Mouse (Mus musculus) limb, embryonic 12.5 days (tissue): ENCODE results near the gene Appbp2. TPM values are rescaled to one million over a fixed set of nuclear protein-coding genes. Genes with fewer than 3 reads are reported as not detected.

Experiments
- ATAC-seq: fragments of 200-750 bp; cut with Nextera tagmentation; 2 replicates; pipeline ENCODE4 v1.8.0; 2017; ENCODE audit warnings: low read depth, moderate TSS enrichment; ENCODE audit not compliant: insufficient number of reproducible peaks, insufficient read depth, low FRiP score, low TSS enrichment
- H3K27ac ChIP-seq: fragments of 300-500 bp; sonication (generic); 2 replicates; pipeline ENCODE4 v1.5.1; 2016; ENCODE audit warnings: mild to moderate bottlenecking, moderate library complexity
- H3K27me3 ChIP-seq: fragments of 300-500 bp; sonication (generic); 2 replicates; pipeline ENCODE4 v1.6.1; 2016; ENCODE audit warnings: mild to moderate bottlenecking, moderate library complexity
- H3K36me3 ChIP-seq: fragments of 300-500 bp; sonication (generic); 2 replicates; pipeline ENCODE4 v1.6.1; 2016; ENCODE audit warnings: mild to moderate bottlenecking, moderate library complexity
- H3K4me1 ChIP-seq: fragments of 300-500 bp; sonication (generic); replicated peaks from 2 replicates; pipeline ENCODE4 v1.6.1; 2016
- H3K4me2 ChIP-seq: fragments of 300-500 bp; sonication (generic); 2 replicates; pipeline ENCODE4 v1.6.1; 2016; ENCODE audit warnings: mild to moderate bottlenecking, moderate library complexity
- H3K4me3 ChIP-seq: fragments of 300-500 bp; sonication (generic); replicated peaks from 2 replicates; pipeline ENCODE4 v1.5.1; 2016; ENCODE audit warnings: mild to moderate bottlenecking
- H3K9ac ChIP-seq: fragments of 300-500 bp; sonication (generic); replicated peaks from 2 replicates; pipeline ENCODE4 v1.6.1; 2016; ENCODE audit warnings: mild to moderate bottlenecking, moderate library complexity
- H3K9me3 ChIP-seq: fragments of 300-500 bp; sonication (generic); 2 replicates; pipeline ENCODE4 v1.6.1; 2016; ENCODE audit warnings: mild to moderate bottlenecking, moderate library complexity
- WGBS: fragments of 180-500 bp; shearing (Covaris S2); methylation state at CpG from one replicate; pipeline ENCODE4 v1.1.7; 2016; 5-methylcytosine and 5-hydroxymethylcytosine counted together
- polyA plus RNA-seq: library from polyadenylated mRNA; unstranded; fragments of >200 nt; fragmentation: Nextera tagmentation; extraction: Ambion mirVana; gene quantifications from 2 replicates; pipeline ENCODE4 v1.2.1, GENCODE M21; 2016

Gene Appbp2
- polyA plus RNA-seq, 1 experiment from 2014 or later = 44.6 TPM

DNA sequence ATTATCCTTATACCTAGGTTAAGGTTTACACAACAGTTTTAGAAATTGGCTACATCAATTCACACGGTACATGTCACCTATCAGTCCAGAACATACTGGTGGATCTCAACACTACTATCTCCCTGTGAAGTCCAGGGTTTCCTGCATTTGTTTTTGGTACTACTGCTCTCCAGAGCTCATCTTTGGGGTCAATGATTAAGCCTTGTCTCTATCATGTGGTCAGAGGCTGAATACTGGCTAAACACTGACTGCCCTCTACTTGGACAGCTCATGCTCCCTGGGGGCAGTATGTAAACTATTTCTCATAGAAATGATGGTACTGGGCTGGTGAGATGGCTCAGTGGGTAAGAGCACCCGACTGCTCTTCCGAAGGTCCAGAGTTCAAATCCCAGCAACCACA is 11.7 kb downstream of the Appbp2 start:
- no peaks in the 10 kb centered on the region for H3K4me1 ChIP-seq
- H3K9me3 ChIP-seq = 0 out of 2 replicates have a peak, but pooled peaks cover 3% of the 10 kb centered on the region
- no peaks in the 10 kb centered on the region for H3K27me3 ChIP-seq
- peaks cover 38% of the 10 kb centered on the region for H3K36me3 ChIP-seq
- H3K4me3 ChIP-seq = no peak overlapping the region
- WGBS = 98% methylated on average over 3 of the region's 3 CpGs
- no peak for ATAC-seq
- no peak overlapping the region for H3K27ac ChIP-seq
- H3K4me2 ChIP-seq = no peak overlapping the region
- no peak overlapping the region for H3K9ac ChIP-seq

DNA sequence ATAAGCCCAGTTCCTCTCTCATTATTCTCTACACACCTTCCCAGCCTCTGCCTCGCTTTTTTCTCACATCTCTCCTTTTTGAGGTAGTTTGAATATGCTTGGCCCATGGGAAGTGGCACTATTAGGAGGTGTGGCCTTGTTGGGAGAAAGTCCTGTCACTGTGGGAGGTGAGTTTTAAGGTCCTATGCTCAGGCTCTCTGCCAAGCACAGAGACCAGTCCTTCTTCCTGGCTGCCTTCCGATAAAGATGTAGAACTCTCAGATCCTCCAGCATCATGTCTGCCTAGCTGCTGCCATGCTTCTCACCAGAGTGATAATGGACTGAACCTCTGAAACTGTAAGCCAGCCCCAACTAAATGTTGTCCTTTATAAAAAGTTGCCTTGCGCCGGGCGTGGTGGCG is 12.4 kb downstream of the Appbp2 start:
- Histone ChIP-seq H3K9ac (no peak overlapping the region), H3K4me1 (no peaks in the 10 kb centered on the region), H3K27ac (no peak overlapping the region), H3K9me3 (0 out of 2 replicates have a peak, but pooled peaks cover 3% of the 10 kb centered on the region), H3K4me3 (no peak overlapping the region), H3K4me2 (no peak overlapping the region), H3K36me3 (peaks cover 38% of the 10 kb centered on the region), H3K27me3 (no peaks in the 10 kb centered on the region)
- WGBS = 99% methylated on average over 6 of the region's 6 CpGs
- ATAC-seq = no peak

DNA sequence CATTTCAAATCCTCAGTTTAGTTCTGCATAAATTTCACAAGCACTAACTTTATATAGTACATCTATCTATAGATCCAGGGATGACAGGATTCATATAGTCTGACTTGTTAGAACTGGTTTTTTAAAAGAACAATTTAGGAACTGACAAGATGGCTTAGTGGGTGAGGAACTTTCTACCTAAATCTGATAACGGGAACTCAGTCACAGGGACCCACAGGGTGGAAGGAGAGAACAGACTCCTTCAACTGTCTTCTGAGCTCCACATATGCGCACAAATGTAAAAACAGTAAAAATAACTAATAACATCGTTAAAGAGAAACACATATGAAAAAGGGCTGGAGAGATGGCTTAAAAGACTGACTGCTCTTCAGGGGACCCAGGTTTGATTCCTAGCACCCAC is 15.9 kb downstream of the Appbp2 start:
- no peak for ATAC-seq
- Histone ChIP-seq H3K36me3 (peaks cover 42% of the 10 kb centered on the region), H3K4me1 (no peaks in the 10 kb centered on the region), H3K27me3 (no peaks in the 10 kb centered on the region), H3K4me2 (no peak overlapping the region), H3K4me3 (no peak overlapping the region), H3K27ac (no peak overlapping the region), H3K9me3 (no peaks in the 10 kb centered on the region), H3K9ac (no peak overlapping the region)
- 89% methylated on average over 3 of the region's 3 CpGs for WGBS

DNA sequence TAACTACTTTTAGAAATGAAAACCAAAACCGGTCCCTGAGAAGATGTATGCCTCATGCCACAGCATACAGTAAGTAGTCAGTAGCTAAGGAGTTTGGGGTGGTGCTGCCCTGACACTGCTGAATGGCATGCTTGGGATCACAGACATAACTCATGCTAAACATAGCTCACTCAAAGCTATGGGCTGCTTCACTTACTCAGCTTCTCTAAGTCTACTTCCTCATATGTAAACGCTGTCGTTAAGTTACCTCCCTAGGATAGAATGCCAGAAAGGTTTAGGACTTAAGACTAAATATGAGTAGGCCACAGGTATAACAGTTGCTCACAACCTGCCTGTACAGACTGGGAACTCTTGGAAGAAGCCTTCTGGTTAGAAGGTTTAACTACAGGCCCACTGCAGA is 20.3 kb downstream of the Appbp2 start:
- no peak for ATAC-seq
- no peak overlapping the region for H3K4me2 ChIP-seq
- H3K9ac ChIP-seq = no peak overlapping the region
- no peaks in the 10 kb centered on the region for H3K4me1 ChIP-seq
- 91% methylated on average over 3 of the region's 3 CpGs for WGBS
- H3K27me3 ChIP-seq = no peaks in the 10 kb centered on the region
- no peaks in the 10 kb centered on the region for H3K9me3 ChIP-seq
- H3K4me3 ChIP-seq = no peak overlapping the region
- H3K36me3 ChIP-seq = peaks cover 66% of the 10 kb centered on the region
- H3K27ac ChIP-seq = no peak overlapping the region

DNA sequence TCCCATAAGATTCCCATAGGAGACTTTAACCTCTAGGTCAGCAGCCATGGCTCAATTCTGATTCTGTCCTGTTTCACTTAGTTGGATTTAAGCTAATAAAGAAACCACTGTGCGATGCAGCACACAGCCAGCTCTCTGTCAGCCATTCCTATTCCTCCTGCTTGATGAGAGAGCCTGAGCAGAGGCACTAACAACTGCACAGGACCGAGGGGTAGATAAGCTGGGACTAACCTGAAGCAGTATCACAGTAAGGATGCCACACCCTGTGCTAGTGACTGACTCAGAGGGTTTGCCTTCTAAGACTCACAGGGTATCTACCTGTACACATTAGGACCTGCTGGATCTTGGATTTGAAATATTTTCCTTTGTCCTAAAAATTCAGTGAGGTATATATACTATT is 21.7 kb downstream of the Appbp2 start:
- H3K36me3 ChIP-seq = peaks cover 80% of the 10 kb centered on the region
- 92% methylated on average over 2 of the region's 2 CpGs for WGBS

DNA sequence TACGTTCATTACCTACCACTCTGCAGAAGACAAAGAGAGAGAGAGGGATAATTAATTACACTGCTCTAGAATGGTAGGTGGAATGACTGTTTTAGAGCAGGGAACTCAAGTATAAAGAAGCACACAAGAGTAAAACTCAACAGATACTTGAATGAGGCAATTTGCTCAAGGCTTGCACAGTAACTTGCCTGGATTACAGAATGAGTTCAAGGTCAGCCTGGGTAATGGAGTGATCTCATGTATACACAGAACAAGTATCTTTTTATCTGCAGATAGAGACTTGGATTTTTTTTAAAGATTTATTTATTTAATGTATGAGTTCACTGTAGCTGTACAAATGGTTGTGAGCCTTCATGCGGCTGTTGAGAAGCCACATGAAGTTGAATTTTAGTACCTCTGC is 23.8 kb downstream of the Appbp2 start:
- Histone ChIP-seq H3K27ac (no peak overlapping the region), H3K9me3 (no peaks in the 10 kb centered on the region), H3K9ac (no peak overlapping the region), H3K4me1 (no peaks in the 10 kb centered on the region), H3K27me3 (no peaks in the 10 kb centered on the region), H3K4me2 (no peak overlapping the region), H3K36me3 (peaks cover 93% of the 10 kb centered on the region), H3K4me3 (no peak overlapping the region)
- ATAC-seq = no peak
- WGBS = 90% methylated on average over 2 of the region's 2 CpGs

More for the DNA sequence above, 21.7 kb downstream of the Appbp2 start:
- H3K9me3 ChIP-seq = no peaks in the 10 kb centered on the region
- H3K27me3 ChIP-seq = no peaks in the 10 kb centered on the region
- H3K27ac ChIP-seq = no peak overlapping the region
- H3K4me1 ChIP-seq = no peaks in the 10 kb centered on the region
- H3K4me2 ChIP-seq = no peak overlapping the region
- ATAC-seq = no peak
- no peak overlapping the region for H3K9ac ChIP-seq
- no peak overlapping the region for H3K4me3 ChIP-seq

DNA sequence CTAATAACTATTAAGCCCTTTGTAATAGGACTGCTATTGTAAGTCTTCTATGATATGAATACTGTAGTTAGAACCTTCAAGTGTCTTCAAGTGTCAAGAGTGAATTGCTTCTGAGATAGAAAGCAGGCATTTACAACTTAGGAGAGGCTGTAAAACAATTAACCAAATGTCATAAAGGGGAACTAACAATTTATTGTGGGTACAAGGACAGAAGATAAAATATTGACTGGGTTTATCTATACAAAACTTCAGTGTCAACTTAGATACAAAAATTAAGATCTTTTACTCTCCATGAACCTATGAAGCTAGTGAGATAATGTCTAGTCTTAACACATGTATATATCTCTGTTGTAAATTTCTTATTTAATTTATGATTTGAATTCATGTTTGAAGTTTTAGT is 28.7 kb downstream of the Appbp2 start:
- Histone ChIP-seq H3K4me1 (no peaks in the 10 kb centered on the region), H3K27me3 (no peaks in the 10 kb centered on the region), H3K9me3 (no peaks in the 10 kb centered on the region), H3K4me3 (no peak overlapping the region), H3K4me2 (no peak overlapping the region), H3K27ac (no peak overlapping the region), H3K36me3 (peaks cover 95% of the 10 kb centered on the region), H3K9ac (no peak overlapping the region)
- ATAC-seq = no peak

DNA sequence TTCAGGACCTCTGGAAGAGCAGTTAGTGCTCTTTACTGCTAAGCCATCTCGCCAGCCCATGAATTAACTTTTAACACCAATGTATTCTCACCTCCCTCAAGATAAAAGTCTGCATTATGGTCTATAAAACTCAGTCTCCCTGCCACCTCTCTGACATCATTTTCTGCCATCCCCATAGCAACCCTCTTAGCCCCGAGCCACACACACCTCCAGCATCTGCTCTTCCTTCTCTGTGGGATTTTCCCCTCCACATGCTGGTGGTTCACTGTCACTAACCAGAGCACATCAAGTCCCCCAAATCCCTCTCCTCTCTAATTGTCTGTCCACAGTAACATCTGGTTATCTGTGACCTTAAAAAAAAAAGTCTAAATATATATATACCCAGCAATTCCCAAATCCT is 36.0 kb downstream of the Appbp2 start:
- H3K9ac ChIP-seq = no peak overlapping the region
- WGBS = 73% methylated on average over 2 of the region's 2 CpGs
- H3K4me3 ChIP-seq = no peak overlapping the region
- no peaks in the 10 kb centered on the region for H3K9me3 ChIP-seq
- H3K4me1 ChIP-seq = no peaks in the 10 kb centered on the region
- peaks cover 95% of the 10 kb centered on the region for H3K36me3 ChIP-seq
- H3K27me3 ChIP-seq = no peaks in the 10 kb centered on the region
- no peak overlapping the region for H3K4me2 ChIP-seq
- no peak for ATAC-seq
- no peak overlapping the region for H3K27ac ChIP-seq

DNA sequence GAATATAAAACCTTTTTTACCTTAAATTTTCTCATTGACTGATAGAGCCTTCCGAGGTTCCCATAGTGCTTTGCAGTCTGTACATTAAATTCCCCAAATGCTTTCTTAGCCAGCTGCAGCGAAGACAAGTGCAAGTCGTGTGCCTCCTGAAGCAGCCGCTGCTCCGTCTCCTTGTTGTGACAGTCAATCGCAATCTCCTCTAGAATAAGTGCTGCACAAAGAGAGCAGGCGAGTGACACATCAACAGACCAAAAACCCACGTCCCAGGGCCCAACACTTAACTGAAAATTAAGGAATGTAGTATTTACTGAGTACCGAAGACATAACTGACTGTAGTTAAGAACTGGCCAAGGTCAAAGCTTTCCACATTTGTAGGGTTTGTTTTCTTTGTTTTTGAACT is 38.9 kb downstream of the Appbp2 start:
- H3K27ac ChIP-seq = no peak overlapping the region
- H3K9ac ChIP-seq = no peak overlapping the region
- no peaks in the 10 kb centered on the region for H3K9me3 ChIP-seq
- H3K4me1 ChIP-seq = no peaks in the 10 kb centered on the region
- ATAC-seq = no peak
- no peak overlapping the region for H3K4me3 ChIP-seq
- no peaks in the 10 kb centered on the region for H3K27me3 ChIP-seq
- peaks cover 90% of the 10 kb centered on the region for H3K36me3 ChIP-seq
- no peak overlapping the region for H3K4me2 ChIP-seq
- 91% methylated on average over 9 of the region's 9 CpGs for WGBS

DNA sequence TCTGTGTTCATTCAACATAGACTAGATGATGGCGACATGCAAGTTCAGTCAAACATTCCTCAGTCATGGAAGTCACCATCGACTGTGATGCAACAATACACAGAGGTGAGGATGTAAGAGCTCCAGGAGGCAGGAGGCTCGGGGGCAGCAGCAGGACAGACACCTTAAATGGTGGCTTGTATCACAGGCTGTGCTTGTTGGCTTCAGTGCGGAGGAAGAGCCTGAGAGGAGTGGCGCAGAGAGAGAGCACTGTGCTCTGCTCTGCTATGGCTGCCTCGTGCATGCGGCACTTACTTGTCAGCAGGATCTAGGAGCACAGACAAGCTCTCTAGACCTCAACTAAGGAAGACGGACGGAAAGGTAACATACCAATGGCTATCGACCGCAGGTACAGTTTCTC is 40.7 kb downstream of the Appbp2 start:
- Histone ChIP-seq H3K4me3 (no peak overlapping the region), H3K27ac (no peak overlapping the region), H3K36me3 (peaks cover 91% of the 10 kb centered on the region), H3K4me2 (no peak overlapping the region), H3K9me3 (no peaks in the 10 kb centered on the region), H3K27me3 (no peaks in the 10 kb centered on the region), H3K4me1 (no peaks in the 10 kb centered on the region), H3K9ac (no peak overlapping the region)
- WGBS = 93% methylated on average over 11 of the region's 11 CpGs
- ATAC-seq = no peak

DNA sequence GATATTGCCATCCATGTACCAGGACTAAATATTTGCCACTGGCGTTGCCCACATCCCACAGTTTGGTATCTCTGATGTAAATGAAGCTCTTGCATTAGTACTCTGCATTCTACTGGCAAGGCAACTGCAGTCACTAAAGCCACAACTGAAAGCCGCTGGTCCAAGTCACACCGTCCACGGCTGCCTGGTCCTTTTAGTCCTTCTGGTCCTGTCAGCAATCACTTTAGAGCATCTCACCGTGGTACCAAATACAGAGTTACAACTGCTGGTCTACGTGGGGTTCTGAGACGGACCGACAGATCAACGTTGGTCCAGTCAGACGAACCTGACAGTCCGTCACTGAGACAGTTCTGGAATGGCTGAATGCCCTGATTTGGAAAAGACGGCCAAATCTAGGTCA is 44.2 kb downstream of the Appbp2 start:
- Histone ChIP-seq H3K27me3 (no peaks in the 10 kb centered on the region), H3K9me3 (no peaks in the 10 kb centered on the region), H3K4me2 (no peak overlapping the region), H3K9ac (no peak overlapping the region), H3K27ac (no peak overlapping the region), H3K36me3 (peaks cover 71% of the 10 kb centered on the region), H3K4me1 (no peaks in the 10 kb centered on the region), H3K4me3 (no peak overlapping the region)
- WGBS = 94% methylated on average over 12 of the region's 12 CpGs
- no peak for ATAC-seq

DNA sequence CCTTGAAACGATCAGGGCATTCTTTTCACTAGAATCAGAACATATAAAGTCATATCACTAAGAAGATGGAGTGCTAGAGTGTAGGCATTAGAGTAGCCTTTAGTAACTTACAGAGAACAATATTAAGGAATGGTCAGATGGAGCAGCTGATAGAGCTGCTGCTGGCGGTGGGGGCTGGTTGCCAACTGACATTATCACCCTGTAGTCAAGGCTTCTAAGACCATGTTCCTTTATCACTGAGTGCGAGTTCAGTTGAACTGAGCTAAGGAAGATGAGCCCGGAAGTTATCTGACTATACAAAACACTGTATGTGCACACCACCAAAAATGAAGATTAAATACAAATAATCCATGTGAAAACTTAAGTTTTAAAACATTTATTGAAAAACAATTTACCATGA is 45.8 kb downstream of the Appbp2 start:
- Histone ChIP-seq H3K4me1 (no peaks in the 10 kb centered on the region), H3K9ac (no peak overlapping the region), H3K9me3 (no peaks in the 10 kb centered on the region), H3K27me3 (no peaks in the 10 kb centered on the region), H3K4me2 (no peak overlapping the region), H3K27ac (no peak overlapping the region), H3K36me3 (peaks cover 55% of the 10 kb centered on the region), H3K4me3 (no peak overlapping the region)
- ATAC-seq = no peak
- 95% methylated on average over 4 of the region's 4 CpGs for WGBS
